Mouse (Mus musculus): Measurements from ENCODE around the gene Ngly1.

DNA sequence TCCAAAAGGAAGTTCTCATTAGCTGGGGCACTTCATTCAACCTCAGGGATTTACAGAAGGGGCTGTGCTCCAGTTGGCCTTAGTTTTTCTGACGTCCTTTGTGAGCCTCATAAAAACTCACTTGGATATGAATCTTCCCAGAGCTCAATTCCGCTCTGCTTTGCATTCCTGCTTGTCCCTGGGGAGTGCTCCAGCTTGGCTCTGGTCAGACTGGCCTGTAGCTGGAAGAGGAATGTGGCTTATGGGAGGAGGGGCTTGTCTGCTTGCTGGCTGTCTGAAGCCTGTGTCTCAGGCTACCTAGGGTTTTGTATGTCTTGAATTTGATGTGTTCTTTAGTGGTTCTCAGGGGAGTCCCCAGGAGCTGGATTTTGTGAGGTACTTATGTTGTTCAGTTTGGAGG, 79.5 kb downstream of the Ngly1 start:
- no peak for TF ChIP-seq CTCF (IDR thresholded peaks at IDR 0.05)
- TF ChIP-seq POLR2A (IDR thresholded peaks at IDR 0.05; ENCODE audit: insufficient read depth, low read depth, low read length), result no peak

All from heart, adult 2 months (tissue).